Mouse (Mus musculus): Measurements from ENCODE around the gene Zbtb40. TPM values are rescaled to one million over a fixed set of nuclear protein-coding genes. Genes with fewer than 3 reads are reported as not detected.

The Zbtb40 gene
- total and polyA plus RNA-seq, 3 experiments, result 2.7 to 7.1 (median 6.7) TPM

GRCm38 (mm10) chr4:137033115-137033887 is 15.3 kb downstream of the Zbtb40 start:
- Histone ChIP-seq H3K4me3 (replicated peaks in 1 of 3; ENCODE audit: low read depth in 2 of 3, low read length in 2 of 3, poor library complexity in 1 of 3) (no peak overlapping the region), H3K4me1 (ENCODE audit: control insufficient read depth in 1 of 2, insufficient read depth in 2 of 2) (no peaks in the 10 kb centered on the region), H3K9ac (ENCODE audit: insufficient read depth, low read depth) (no peak overlapping the region), H3K36me3 (replicated peaks in 1 of 2; ENCODE audit: control insufficient read depth in 1 of 2, insufficient read depth in 1 of 2, low read length in 1 of 2) (peaks cover 0 to 8% of the 10 kb centered on the region in 2 experiments), H3K79me2 (replicated peaks; ENCODE audit: control insufficient read depth, extremely low read depth, insufficient read depth, poor library complexity, severe bottlenecking) (no peaks in the 10 kb centered on the region), H3K9me3 (replicated peaks; ENCODE audit: low read length) (no peaks in the 10 kb centered on the region), H3K27ac (ENCODE audit: insufficient read depth, low read depth) (no peak overlapping the region), H3K27me3 (replicated peaks) (no peaks in the 10 kb centered on the region), H3K4me2 (ENCODE audit: insufficient read depth, low read depth, poor library complexity, severe bottlenecking) (no peak overlapping the region)
- DNase-seq (ENCODE audit: extremely low read depth), result no peak
- TF ChIP-seq CHD2 (IDR thresholded peaks at IDR 0.05; ENCODE audit: low read length), result no peak
- TF ChIP-seq KAT2A (IDR thresholded peaks at IDR 0.05; ENCODE audit: insufficient replicate concordance, low read length), result no peak
- no peak for TF ChIP-seq MAZ (IDR thresholded peaks at IDR 0.05; ENCODE audit: low read depth, low read length)
- TF ChIP-seq CHD1 (IDR thresholded peaks at IDR 0.05; ENCODE audit: low read depth, low read length), result no peak
- no peak for TF ChIP-seq RAD21 (IDR thresholded peaks at IDR 0.05; ENCODE audit: low read depth, low read length)
- no peak for TF ChIP-seq BHLHE40 (IDR thresholded peaks at IDR 0.05; ENCODE audit: low read depth, low read length)
- TF ChIP-seq ZKSCAN1 (IDR thresholded peaks at IDR 0.05; ENCODE audit: borderline replicate concordance, low read depth, low read length), result no peak
- TF ChIP-seq RCOR1 (conservative IDR thresholded peaks at IDR 0.05; ENCODE audit: low read depth, low read length), result no peak
- TF ChIP-seq EP300 (IDR thresholded peaks at IDR 0.05; ENCODE audit: low read length), result no peak
- TF ChIP-seq MYC (IDR thresholded peaks at IDR 0.05; ENCODE audit: low read depth, low read length), result no peak
- TF ChIP-seq MEF2A (IDR thresholded peaks at IDR 0.05; ENCODE audit: borderline replicate concordance, low read depth, low read length), result no peak
- no peak for TF ChIP-seq ELF1 (IDR thresholded peaks at IDR 0.05; ENCODE audit: low read depth, low read length)
- no peak for TF ChIP-seq SIN3A (IDR thresholded peaks at IDR 0.05; ENCODE audit: low read length)
- TF ChIP-seq POLR2A (IDR thresholded peaks at IDR 0.05; ENCODE audit: low read depth, low read length), result no peak
- no peak for TF ChIP-seq USF1 (IDR thresholded peaks at IDR 0.05; ENCODE audit: low read depth, low read length)
- no peak for TF ChIP-seq MAFK (IDR thresholded peaks at IDR 0.05; ENCODE audit: insufficient replicate concordance, low read length)
- TF ChIP-seq ZMIZ1 (IDR thresholded peaks at IDR 0.05; ENCODE audit: low read depth, low read length), result no peak
- dilution Hi-C loops (cut with MboI; ENCODE audit: extremely low pct_ligation_motif_present, extremely low pct_unique_long_range_greater_than_20kb, low sequenced_read_pairs), result no loop called here
- in situ Hi-C loops (cut with MboI; ENCODE audit: low pct_ligation_motif_present, low pct_unique_long_range_greater_than_20kb, low sequenced_read_pairs), result no loop called here

- dilution Hi-C loops (cut with MboI; ENCODE audit: extremely low pct_ligation_motif_present, extremely low pct_unique_long_range_greater_than_20kb, low sequenced_read_pairs), result no loop called here
Observed at GRCm38 (mm10) chr4:137032456-137032855, 16.1 kb downstream of the Zbtb40 start.

More at GRCm38 (mm10) chr4:137032456-137032855, 16.1 kb downstream of the Zbtb40 start:
- Histone ChIP-seq H3K79me2 (replicated peaks; ENCODE audit: control insufficient read depth, extremely low read depth, insufficient read depth, poor library complexity, severe bottlenecking) (no peaks in the 10 kb centered on the region), H3K4me1 (ENCODE audit: control insufficient read depth in 1 of 2, insufficient read depth in 2 of 2) (no peaks in the 10 kb centered on the region), H3K4me2 (ENCODE audit: insufficient read depth, low read depth, poor library complexity, severe bottlenecking) (no peak overlapping the region), H3K27ac (ENCODE audit: insufficient read depth, low read depth) (no peak overlapping the region), H3K4me3 (replicated peaks in 1 of 3; ENCODE audit: low read depth in 2 of 3, low read length in 2 of 3, poor library complexity in 1 of 3) (no peak overlapping the region), H3K36me3 (replicated peaks in 1 of 2; ENCODE audit: control insufficient read depth in 1 of 2, insufficient read depth in 1 of 2, low read length in 1 of 2) (peaks cover 0 to 8% of the 10 kb centered on the region in 2 experiments), H3K27me3 (replicated peaks) (no peaks in the 10 kb centered on the region), H3K9ac (ENCODE audit: insufficient read depth, low read depth) (no peak overlapping the region), H3K9me3 (replicated peaks; ENCODE audit: low read length) (no peaks in the 10 kb centered on the region)
- in situ Hi-C loops (cut with MboI; ENCODE audit: low pct_ligation_motif_present, low pct_unique_long_range_greater_than_20kb, low sequenced_read_pairs), result no loop called here
- TF ChIP-seq ZMIZ1 (IDR thresholded peaks at IDR 0.05; ENCODE audit: low read depth, low read length) (no peak), RAD21 (IDR thresholded peaks at IDR 0.05; ENCODE audit: low read depth, low read length) (no peak), USF2 (conservative IDR thresholded peaks at IDR 0.05; ENCODE audit: low read depth, low read length) (no peak)
- no peak for DNase-seq (ENCODE audit: extremely low read depth)

Data from CH12.LX (cell line).